Mouse (Mus musculus) forebrain, embryonic 15.5 days (tissue): ENCODE measurements at regions not wholly inside any gene's neighbourhood (a gene's known extent, or its start where the extent isn't known, plus 50 kb on each side); places are given as distances from the start of the nearest gene placed in this dataset.

ENCODE experiments used
- ATAC-seq: fragments of 200-750 bp; cut with Nextera tagmentation; replicated peaks from 2 replicates; pipeline ENCODE4 v1.8.0; 2017; ENCODE audit warnings: mild to moderate bottlenecking, moderate TSS enrichment, moderate library complexity
- H3K27ac ChIP-seq: fragments of 300-500 bp; sonication (generic); replicated peaks from 2 replicates; pipeline ENCODE4 v1.5.1; 2015; ENCODE audit warnings: mild to moderate bottlenecking, inconsistent platforms
- H3K27me3 ChIP-seq: fragments of 300-500 bp; sonication (generic); 2 replicates; pipeline ENCODE4 v1.6.1; 2015; ENCODE audit warnings: inconsistent platforms
- H3K36me3 ChIP-seq: fragments of 300-500 bp; sonication (generic); 2 replicates; pipeline ENCODE4 v1.6.1; 2015; ENCODE audit warnings: mild to moderate bottlenecking, inconsistent platforms
- H3K4me1 ChIP-seq: fragments of 300-500 bp; sonication (generic); 2 replicates; pipeline ENCODE4 v1.6.1; 2015; ENCODE audit warnings: inconsistent platforms
- H3K4me2 ChIP-seq: fragments of 300-500 bp; sonication (generic); replicated peaks from 2 replicates; pipeline ENCODE4 v1.6.1; 2015; ENCODE audit warnings: mild to moderate bottlenecking, inconsistent platforms
- H3K4me3 ChIP-seq: fragments of 300-500 bp; sonication (generic); 2 replicates; pipeline ENCODE4 v1.5.1; 2015; ENCODE audit warnings: mild to moderate bottlenecking, inconsistent platforms
- H3K9ac ChIP-seq: fragments of 300-500 bp; sonication (generic); replicated peaks from 2 replicates; pipeline ENCODE4 v1.6.1; 2015; ENCODE audit warnings: mild to moderate bottlenecking, inconsistent platforms
- H3K9me3 ChIP-seq: fragments of 300-500 bp; sonication (generic); 2 replicates; pipeline ENCODE4 v1.6.1; 2016; ENCODE audit warnings: inconsistent platforms
- WGBS: fragments of 180-500 bp; shearing (Covaris S2); methylation state at CpG from one replicate; pipeline ENCODE4 v1.1.7; 2015; ENCODE audit warnings: mixed read lengths; 5-methylcytosine and 5-hydroxymethylcytosine counted together

GRCm38 (mm10) chr10:29592906-29593305, 57.2 kb upstream of the Rspo3 start:
- no peak overlapping the region for H3K4me3 ChIP-seq
- no peaks in the 10 kb centered on the region for H3K27me3 ChIP-seq
- H3K4me1 ChIP-seq, result no peaks in the 10 kb centered on the region
- no peak for ATAC-seq
- no peak overlapping the region for H3K4me2 ChIP-seq
- no peaks in the 10 kb centered on the region for H3K36me3 ChIP-seq
- H3K9ac ChIP-seq, result no peak overlapping the region
- H3K27ac ChIP-seq, result no peak overlapping the region
- H3K9me3 ChIP-seq, result no peaks in the 10 kb centered on the region
- WGBS, result 83% methylated on average over 3 of the region's 3 CpGs

- peak overlapping the region; percentile 56 for H3K27ac ChIP-seq
- H3K27me3 ChIP-seq, result no peaks in the 10 kb centered on the region
- no peaks in the 10 kb centered on the region for H3K36me3 ChIP-seq
- H3K9ac ChIP-seq, result no peak overlapping the region
- no peaks in the 10 kb centered on the region for H3K9me3 ChIP-seq
- no peaks in the 10 kb centered on the region for H3K4me1 ChIP-seq
- H3K4me3 ChIP-seq, result no peak overlapping the region
- peak; percentile 51; the same call in 1 of the 2 replicates for ATAC-seq
- no peak overlapping the region for H3K4me2 ChIP-seq
These were observed 54.5 kb upstream of the Rspo3 start for GRCm38 (mm10) chr10:29590187-29590586.

- Histone ChIP-seq H3K27ac (no peak overlapping the region), H3K4me1 (no peaks in the 10 kb centered on the region), H3K4me3 (no peak overlapping the region), H3K9ac (no peak overlapping the region), H3K4me2 (no peak overlapping the region), H3K27me3 (no peaks in the 10 kb centered on the region), H3K36me3 (no peaks in the 10 kb centered on the region), H3K9me3 (no peaks in the 10 kb centered on the region)
- ATAC-seq, result peak; percentile 69; the same call in 1 of the 2 replicates
These were observed 54.1 kb upstream of the Rspo3 start for GRCm38 (mm10) chr10:29589739-29590138.
